Mouse (Mus musculus) T-helper 1 cell (primary cell): Measurements from ENCODE around the gene Klf6.

Source experiments
- in situ Hi-C: fragments of 300-600 bp; cut with MboI, MseI; formaldehyde crosslinking; loops from one replicate; pipeline ENCODE4 v1.15.1; 2025; ENCODE audit warnings: high pct_unique_total_duplicates

The Klf6 gene

DNA sequence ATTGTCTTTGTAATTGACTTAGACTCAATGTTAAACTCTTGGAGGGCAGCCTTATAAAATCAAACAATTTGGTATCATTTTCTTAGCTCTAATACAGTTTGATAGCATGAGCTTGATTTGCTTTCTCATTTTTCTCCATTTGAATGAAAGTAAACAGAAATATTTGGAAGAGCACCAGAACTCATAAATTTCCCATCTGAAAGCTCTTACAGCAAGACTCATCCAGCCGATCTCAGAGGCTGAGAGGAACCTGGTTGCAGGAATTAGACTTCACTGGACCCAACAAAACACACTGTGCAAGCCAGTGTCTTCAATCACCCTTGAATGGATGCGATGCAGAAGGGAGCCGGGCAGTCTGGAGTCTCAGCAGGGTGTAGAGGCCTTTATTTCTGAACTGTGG lies 34.6 kb downstream of the Klf6 start:
- in situ Hi-C loops, result loop anchor here (5.0 kb wide), 1 partner anchor 86 kb away; no protein-coding TSS in a partner anchor

DNA sequence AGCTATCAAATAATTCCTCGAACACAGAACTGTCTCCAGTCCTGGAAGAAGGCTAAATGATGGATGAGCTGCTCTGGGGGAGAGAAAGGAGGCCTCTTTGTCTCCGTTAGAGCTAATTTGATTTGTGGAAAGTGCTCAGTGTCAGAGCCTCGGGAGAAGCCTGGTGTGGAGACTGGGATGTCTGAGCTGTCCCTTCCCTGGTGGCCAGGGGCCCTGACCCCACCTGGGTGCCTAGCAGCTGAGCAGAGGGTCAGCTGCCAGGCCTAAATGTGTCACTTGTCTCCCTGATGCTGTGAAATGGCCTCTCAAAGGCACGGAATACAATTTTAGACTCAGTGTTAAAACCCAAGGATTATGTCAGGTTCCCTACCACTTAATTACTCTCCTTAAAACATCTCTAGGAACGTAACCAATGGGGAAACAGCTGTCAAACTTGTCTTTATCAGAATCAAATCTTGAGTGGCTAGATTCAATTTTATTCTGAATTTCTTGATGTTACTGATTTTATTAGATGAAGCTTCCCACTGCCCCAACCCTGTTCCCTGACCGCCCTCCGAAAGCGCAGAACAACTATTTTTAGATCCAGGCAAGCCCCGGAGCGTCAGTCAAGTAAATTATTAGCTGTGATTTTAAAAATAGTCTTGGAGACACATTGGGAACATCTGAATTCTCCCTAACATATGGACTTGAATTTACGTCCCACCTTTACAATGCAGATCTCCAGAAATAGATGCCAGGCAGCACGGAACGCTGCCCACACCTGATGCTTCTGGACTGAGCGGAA lies 36.1 kb downstream of the Klf6 start:
- in situ Hi-C loops, result loop anchor here (5.0 kb wide), 1 partner anchor 85 kb away; no protein-coding TSS in a partner anchor

DNA sequence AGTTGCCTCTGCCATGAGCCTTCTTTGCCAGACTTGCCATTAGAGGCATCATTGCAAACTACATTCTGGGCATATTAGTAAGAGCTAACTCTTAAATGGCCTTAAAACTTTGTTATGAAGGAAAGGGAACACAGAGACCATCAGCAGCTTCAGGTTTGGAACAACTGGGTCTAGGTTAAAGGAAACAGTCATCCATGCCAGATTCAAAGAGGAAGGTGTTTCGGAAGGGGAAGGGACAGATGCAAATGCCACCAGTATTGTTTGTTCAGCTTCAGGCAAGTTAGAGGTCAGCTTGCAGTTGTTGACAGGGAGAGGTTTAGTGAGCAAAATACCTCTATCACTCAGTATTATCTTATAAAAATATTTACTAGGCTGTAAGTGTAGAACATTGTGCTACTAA lies 37.7 kb downstream of the Klf6 start:
- in situ Hi-C loops, result loop anchor here (5.0 kb wide), 1 partner anchor 83 kb away; no protein-coding TSS in a partner anchor

DNA sequence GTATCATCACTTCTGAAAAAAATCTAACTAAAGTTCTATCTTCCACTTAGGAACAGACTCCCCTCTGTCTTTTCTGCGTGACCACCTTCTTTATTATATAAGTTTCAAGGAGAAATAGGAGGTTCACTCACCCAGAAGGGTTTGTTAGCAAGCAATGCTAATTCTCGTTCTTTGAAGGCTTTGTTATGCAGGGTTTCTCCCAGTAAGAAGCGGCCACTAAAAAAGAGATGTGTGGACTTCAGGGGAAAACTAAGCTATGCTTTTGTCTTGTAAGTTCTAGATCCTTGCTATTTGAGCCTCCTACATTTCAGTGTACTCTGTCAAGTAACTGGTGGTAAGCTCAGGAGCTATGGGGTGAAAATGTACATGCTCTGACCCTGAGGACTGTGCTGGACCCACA lies 38.4 kb downstream of the Klf6 start:
- in situ Hi-C loops, result loop anchor here (5.0 kb wide), 1 partner anchor 83 kb away; no protein-coding TSS in a partner anchor

DNA sequence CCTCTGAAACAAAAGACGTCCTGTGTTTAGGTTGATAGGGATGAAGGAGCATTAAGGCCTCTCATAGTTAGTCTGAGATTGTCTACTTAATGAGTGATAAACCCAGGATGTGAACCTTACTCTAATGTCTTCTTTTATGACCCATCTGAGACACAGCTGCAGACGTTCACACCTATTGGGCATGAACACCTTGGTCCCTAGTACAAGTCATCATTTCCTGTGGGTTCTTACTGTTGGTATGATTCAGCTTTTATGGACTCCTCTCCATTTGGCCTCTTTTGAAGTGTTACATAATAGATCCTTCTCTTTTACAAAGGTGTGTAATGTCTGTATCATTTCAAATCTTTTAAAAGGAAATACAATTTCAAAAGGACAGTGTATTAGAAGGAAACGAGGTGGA lies 51.9 kb downstream of the Klf6 start:
- in situ Hi-C loops, result no loop called here

DNA sequence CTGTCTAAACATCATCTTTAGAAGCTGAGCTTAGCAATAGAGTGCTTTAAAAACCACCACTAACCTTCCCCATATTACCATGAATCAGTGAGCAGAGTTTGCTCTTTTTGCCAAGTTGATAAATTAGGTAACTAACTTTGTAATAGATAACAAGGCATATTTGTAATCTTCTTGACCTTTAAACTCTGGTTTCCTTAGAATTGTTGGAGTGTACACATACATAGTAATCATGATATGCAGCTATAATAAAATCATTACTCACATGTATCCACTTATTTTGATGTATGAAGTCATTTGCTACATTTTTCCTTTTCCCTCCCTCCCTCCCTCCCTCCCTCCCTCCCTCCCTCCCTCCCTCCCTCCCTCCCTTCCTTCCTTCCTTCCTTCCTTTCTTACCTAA lies 56.1 kb downstream of the Klf6 start:
- in situ Hi-C loops, result no loop called here

DNA sequence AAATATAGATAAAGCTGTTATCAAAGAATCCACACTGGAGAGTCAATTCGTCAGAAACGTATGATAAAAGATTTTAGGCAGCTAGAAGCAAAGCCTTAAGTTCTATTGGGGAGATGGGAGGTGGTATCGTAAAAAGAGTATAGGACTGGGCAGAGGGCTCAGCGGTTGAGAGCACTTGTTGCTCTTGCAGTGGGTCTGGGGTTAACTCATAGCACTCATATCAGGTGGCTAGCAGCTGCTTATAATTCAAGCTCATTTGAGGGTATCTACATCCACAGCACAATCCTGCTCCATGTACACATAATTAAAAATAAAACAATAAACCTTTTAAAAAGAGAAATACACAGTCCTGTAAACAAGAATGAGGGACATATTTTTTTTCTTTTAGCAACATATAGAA lies 58.7 kb downstream of the Klf6 start:
- in situ Hi-C loops, result no loop called here
